Mouse (Mus musculus): ENCODE data around the gene Wwox.

GRCm38 (mm10) chr8:114593424-114594157 is 154.1 kb downstream of the Wwox start:
- TF ChIP-seq ZC3H11A (IDR thresholded peaks at IDR 0.05; ENCODE audit: borderline replicate concordance, low read depth, low read length) (no peak), HCFC1 (IDR thresholded peaks at IDR 0.05; ENCODE audit: borderline replicate concordance, insufficient read depth, low read length) (no peak)

Measured in ES-E14 (cell line).